Mouse (Mus musculus): ENCODE measurements around the gene Gm45808.

Gm45808 gene

DNA sequence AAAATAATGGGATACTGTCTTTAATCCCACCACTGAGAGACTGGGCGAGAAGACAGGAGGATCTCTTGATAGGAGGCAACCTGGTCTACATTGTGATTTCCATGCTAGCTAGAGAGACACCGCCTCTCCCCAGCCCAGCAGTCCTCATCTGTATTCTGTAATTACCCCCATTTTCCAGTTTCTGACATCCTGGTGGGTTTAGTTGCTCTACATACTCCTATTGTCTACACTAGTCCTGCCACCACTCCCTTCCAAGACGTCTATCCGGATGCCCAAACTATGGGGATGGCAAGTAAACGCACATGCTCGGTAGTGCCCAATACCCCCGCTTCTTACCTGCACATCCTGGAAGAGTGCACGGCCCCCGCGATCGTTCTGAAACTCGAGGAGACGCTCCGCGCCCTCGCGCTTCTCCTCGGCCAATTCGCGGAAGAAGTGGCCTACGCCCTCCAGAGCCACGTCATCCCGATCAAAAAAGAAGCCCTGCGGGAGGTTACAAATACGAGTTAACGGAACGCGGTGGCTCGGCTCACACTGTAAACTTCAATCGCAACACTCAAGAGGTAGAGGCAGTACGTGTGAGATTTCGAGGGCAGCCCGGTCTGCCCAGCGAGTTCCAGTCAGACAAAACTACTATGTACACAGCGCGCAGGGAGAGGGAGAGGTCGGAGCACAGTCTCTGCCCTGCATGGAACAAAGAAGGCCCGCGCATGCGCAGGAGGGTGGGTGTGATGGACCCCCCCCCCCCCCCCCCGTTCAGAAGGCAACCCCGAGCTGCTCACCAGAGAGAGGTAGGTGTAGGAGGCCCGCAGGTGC, 27.7 kb downstream of the Gm45808 start:
- in situ Hi-C loops (cut with MboI; ENCODE audit: low pct_unique_long_range_greater_than_20kb in 1 of 2, low sequenced_read_pairs in 2 of 2, unreplicated experiment in 1 of 2) = no loop called here

DNA sequence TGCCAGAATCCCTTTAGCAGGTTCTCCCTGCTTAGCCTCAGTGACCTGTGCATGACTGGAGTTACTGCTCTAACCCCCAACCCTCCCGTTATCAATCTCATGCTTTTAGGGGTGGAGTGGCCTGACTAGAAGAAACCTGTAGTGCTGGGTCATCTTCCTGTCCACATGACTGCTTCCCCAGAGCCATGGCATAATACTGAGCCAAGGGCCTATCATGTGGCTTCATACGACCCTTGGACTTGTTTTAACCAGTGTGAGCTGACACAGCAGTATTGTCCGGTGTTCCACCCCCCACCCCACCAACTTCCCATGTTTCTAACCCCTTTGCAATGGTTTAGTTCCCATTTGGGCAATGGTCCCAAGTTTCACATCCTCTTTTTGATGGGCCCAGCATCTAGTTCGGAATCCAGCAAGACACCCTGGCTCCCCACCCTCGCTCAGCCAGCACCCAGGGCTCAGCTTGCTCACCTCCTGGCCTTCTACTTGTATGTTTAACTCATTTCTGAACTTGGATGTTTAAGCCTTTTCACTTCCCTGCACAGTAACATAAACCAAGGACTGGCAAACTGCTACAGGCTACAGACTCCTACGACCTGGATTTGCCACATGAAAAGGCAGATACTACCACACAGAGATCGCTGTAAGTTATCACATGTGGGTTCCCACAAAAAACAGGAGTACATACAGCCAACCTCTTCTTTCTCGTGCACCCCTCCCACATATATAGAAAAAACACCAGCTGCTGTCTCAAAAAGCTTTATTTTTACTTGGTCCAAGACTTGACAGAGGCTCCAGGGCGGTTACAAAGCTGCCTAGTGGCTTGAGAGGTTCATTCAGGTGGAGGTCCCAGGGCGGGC, 29.2 kb downstream of the Gm45808 start:
- in situ Hi-C loops (cut with MboI; ENCODE audit: low pct_unique_long_range_greater_than_20kb in 1 of 2, low sequenced_read_pairs in 2 of 2, unreplicated experiment in 1 of 2) = no loop called here

DNA sequence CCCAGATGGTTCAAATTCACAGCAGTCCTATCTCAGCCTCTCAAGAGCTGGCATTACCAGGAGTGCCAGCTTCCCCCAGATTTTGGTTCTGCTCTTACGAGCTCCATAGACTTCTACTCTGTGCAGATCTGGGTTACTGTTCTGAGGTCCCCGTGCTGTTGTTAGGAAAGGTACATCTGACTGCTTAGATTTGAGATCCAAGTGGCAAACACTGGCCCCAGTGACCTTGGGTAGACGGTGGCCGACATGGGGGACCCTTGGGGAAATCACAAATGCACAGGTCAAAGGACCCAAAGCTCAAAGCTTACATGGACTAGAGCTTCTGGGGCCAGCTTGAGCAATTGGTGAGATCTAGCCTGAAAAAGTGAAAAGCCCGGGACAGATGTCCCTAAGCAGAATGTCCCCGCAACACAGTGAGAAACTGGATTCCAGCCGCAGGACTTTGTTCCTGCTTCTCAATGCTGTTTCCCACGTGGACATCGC, 29.8 kb downstream of the Gm45808 start:
- in situ Hi-C loops (cut with MboI; ENCODE audit: low pct_unique_long_range_greater_than_20kb in 1 of 2, low sequenced_read_pairs in 2 of 2, unreplicated experiment in 1 of 2) = no loop called here

DNA sequence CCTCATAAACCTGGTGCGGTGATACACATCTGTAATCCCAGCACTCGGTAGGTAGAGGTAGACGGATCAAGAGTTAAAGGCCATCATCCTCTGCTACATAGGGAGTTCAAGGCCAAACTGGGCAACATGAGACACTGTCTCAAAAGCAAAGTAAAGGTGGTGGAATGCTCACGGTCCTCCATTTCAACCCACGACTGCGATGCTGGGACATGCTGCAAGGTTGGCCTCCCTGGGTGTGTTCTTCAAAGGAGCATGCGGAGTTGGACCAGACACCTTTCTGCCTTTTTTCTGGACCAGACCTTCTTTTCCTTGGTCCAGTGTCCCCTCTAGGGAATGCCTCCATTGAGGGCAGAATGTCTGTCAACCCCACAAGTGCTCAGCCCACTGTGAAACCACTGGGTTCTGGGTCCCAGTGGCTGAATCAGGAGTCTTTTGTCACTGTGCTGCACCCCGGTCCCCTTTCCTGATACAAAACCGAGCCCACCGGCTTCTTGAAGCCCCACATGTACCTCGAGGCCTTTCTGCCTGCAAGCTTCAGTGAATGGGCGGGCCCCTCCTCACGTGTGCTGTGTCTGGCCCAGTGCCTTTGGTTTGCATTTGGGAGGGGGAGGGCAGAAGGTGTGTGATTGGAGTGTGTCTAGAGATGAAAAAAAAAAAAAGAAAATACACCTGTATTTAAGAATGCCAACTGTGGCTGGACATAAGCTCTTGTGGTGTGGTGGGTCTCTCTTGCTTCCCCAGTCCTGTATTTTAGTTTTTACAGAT, 30.5 kb downstream of the Gm45808 start:
- in situ Hi-C loops (cut with MboI; ENCODE audit: low pct_unique_long_range_greater_than_20kb in 1 of 2, low sequenced_read_pairs in 2 of 2, unreplicated experiment in 1 of 2) = no loop called here

DNA sequence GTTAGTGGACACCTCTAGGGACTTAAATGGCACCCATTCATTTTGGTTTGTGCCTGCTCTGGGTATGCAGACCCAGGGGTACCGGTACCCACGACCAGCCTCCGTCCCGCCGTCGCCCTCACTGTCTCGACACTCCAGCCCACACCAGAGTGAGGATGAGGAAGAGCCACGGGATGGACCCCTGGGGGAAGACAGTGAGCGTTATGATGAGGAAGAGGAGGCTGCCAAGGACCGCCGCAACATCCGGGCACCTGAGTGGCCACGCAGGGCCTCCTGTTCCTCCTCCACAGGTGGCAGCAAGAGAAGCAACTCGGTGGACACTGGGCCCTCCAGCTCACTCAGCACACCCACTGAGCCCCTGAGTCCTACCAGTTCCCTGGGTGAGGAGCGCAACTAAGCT, 31.6 kb downstream of the Gm45808 start:
- in situ Hi-C loops (cut with MboI; ENCODE audit: low pct_unique_long_range_greater_than_20kb in 1 of 2, low sequenced_read_pairs in 2 of 2, unreplicated experiment in 1 of 2) = no loop called here

DNA sequence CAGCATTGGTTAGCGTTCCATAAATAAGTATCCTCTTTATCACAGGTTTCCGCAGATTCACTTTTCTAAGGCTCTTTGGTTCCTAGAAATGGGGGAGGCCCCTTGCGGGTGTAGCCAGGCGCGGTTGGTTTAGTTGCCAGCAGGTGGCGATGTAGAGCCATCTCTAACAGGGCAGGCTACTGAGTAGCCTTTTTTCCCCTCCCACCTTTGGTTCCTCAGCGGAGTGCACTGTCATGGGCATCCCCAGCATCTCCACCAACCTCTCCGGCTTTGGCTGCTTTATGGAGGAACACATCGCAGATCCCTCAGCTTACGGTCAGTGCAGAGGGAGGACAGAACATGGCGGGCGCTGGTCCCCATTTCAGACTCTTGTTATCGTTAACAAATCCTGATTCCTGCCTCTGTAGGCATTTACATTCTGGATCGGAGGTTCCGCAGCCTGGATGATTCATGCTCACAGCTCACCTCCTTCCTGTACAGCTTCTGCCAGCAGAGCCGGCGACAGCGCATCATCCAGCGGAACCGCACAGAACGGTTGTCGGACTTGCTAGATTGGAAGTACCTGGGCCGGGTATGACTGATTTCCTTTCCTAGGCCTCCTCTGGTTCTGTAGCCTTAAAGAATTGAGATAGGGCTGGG, 35.1 kb downstream of the Gm45808 start:
- in situ Hi-C loops (cut with MboI; ENCODE audit: low pct_unique_long_range_greater_than_20kb in 1 of 2, low sequenced_read_pairs in 2 of 2, unreplicated experiment in 1 of 2) = no loop called here

DNA sequence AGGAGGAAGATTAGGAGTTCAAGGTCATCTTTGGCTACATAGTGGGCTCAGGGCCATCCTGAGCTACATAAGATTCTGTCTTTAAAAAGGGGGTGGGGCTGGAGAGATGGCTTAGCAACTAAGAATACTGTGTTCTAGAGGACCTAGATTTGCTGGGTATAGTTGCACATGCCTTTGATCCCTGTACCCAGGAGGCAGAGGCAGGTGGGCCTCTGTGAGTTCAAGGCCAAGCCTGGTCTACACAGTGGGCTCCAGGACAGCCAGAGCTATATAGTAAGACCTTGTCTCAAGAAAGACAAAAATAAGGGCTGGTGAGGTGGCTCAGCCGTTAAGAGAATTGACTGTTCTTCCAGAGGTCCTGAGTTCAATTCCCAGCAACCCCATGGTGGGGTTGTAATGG, 36.6 kb downstream of the Gm45808 start:
- in situ Hi-C loops (cut with MboI; ENCODE audit: low pct_unique_long_range_greater_than_20kb in 1 of 2, low sequenced_read_pairs in 2 of 2, unreplicated experiment in 1 of 2) = no loop called here

DNA sequence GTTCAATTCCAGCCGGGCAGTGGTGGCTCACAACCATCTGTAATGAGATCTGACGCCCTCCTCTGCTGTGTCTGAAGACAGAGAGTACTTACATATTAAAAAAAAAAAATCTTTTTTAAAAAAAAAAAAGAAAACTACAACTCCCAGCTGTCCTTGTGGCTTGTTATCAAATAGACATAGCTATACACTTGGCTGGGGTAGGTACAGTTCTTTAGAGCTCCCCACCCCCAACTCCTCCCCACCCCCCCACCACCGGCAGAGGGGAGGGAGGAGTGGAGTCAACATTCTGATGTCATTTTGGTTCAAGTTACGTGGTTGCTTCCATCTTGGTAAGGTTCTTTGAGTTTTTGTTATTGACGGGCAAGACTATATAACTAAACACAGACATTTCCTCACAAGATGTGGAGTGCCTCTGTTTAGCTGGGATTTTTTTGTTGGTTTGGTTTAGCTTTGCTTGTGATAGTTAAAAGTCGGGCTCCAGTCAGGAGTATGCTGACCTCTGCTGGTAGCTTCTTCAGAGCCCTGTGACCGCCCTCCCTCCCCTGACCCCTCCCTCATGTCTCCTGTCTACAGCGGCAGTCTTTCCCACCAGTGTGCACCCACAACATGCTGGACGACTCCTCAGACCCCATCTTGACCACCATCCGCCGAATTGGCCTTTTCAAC, 39.2 kb downstream of the Gm45808 start:
- in situ Hi-C loops (cut with MboI; ENCODE audit: low pct_unique_long_range_greater_than_20kb in 1 of 2, low sequenced_read_pairs in 2 of 2, unreplicated experiment in 1 of 2) = no loop called here

DNA sequence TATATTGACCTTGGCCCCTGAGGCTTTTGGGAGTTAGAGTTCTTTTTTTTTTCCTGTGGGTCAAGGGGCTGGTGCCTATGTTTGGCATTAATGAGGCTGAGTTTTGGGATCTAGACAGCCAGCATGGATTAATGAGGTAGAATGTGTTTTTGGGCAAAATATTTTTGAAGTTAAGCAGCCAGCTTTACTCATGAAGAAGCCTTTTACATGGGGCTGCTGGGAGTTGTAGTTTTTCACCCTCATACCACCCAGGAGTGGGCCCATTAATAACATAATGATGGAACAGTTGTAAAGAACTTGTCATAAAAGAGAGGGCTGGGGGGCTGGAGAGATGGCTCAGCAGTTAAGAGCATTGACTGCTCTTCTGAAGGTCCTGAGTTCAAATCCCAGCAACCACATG, 40.0 kb downstream of the Gm45808 start:
- in situ Hi-C loops (cut with MboI; ENCODE audit: low pct_unique_long_range_greater_than_20kb in 1 of 2, low sequenced_read_pairs in 2 of 2, unreplicated experiment in 1 of 2) = no loop called here

DNA sequence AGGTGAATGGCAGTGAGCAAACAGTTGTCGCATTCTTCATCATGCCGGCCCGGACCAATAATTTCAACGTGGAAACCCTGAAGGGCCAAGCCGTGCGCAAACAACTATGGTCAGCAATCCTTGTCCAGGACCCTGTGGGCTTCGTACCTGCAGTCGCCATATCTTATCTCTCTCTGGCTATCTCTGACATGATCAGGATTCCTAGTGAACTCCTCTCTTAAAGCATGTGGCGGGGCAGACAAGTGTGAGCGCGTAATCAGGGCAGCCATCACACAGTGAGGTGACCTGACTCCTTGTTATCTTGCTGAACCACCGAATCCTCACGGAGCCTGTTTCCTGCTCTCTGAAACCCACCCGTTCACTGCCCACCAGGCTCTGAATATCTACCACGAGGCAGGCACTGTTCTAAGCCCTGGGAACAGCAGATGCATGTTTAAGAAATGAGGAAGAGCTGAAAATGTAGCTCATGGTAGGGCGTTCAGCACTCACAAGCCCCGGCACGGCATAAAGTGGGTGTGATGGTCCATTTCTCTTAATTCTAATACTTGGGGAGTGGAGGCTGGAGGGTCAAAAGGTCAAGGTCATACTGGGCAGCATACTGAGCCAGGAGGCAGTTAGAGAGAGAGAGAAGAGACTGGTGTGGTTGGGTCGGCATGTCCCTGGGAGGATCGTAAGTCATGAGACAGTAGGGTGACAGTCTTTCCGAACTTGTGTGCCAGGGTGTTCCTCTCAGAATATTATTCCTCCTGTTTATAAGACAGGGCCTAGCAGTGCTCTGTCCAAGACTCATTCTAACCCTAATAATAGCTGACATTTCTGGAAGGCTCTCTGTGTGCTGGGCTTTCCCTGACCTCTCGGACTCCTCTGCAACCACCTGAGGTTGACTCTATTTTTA, 42.8 kb downstream of the Gm45808 start:
- in situ Hi-C loops (cut with MboI; ENCODE audit: low pct_unique_long_range_greater_than_20kb in 1 of 2, low sequenced_read_pairs in 2 of 2, unreplicated experiment in 1 of 2) = no loop called here

DNA sequence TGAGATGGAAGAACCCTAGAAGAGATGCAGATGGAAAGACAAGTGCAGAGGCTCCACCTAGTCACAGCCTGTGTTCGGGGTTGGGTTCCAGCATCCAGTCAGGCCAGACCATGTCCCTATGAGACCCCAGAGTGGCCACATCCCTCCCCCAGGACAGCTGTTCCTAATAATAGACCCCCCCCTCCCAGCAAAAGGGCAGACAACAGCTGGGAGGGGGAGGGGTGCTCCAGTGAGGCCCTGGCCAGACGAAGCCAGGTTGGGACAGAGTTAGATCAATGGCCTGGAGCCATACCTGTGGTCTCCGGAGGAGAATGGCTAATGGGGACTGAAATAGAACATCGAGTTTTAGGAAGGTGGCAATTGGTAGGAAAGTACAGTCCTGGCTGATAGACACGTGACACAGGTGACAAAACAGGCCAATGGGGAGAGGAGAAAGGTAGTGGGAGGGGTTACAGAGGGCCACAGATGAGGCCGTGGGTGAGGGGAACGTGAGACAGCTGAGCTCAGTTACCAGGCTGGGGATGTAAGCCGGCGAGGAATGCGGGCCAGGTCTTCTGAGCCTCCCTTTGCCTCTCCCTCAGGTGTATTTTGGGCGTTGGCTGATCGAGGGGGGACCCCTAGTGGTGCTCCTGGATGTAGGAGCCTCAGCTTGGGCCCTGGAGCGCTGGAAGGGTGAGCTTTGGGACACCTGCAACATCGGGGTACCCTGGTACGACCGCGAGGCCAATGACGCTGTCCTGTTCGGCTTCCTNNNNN, 48.9 kb downstream of the Gm45808 start, which contains the start of gene Ruvbl2:
TSS of gene Ruvbl2 (minus strand) at position 576 of the 756 bp plus-strand sequence.
- in situ Hi-C loops (cut with MboI; ENCODE audit: low pct_unique_long_range_greater_than_20kb in 1 of 2, low sequenced_read_pairs in 2 of 2, unreplicated experiment in 1 of 2) = no loop called here

DNA sequence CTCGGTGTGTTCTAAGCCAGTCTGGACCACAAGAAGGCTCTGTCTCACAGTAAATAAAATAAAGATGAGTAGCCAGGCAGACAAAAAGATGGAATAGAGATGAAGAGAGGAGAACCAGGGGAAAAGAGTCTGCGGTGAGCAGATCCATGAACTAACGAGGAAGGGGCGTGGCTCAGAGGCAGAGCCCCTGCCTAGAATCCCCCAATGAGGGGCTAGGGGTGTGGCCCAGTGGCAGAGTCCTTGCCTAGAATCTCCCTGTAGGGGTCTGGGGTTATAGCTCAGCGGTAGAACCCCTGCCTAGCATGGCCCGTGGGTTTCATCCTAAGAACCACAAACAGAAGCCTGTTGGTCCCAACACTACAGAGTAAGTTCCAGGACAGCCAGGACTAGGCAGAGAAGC, 49.6 kb downstream of the Gm45808 start:
- in situ Hi-C loops (cut with MboI; ENCODE audit: low pct_unique_long_range_greater_than_20kb in 1 of 2, low sequenced_read_pairs in 2 of 2, unreplicated experiment in 1 of 2) = no loop called here

DNA sequence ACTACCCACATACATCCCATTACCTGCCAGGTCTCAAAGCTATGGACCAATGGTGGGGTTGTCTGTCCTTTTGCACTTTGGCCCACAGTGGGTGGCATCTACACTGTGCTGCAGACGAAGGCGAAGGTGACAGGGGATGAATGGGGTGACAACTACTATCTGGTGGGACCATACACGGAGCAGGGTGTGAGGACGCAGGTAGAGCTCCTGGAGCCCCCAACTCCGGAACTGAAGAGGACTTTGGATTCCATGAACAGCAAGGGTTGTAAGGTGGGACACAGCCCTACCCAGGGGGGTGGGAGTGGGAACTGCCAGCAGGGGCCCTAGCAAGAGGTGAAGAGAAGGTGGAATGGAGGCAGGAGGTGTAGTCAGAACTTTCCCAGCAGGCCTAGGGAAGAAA, 50.2 kb downstream of the Gm45808 start:
- in situ Hi-C loops (cut with MboI; ENCODE audit: low pct_unique_long_range_greater_than_20kb in 1 of 2, low sequenced_read_pairs in 2 of 2, unreplicated experiment in 1 of 2) = no loop called here

DNA sequence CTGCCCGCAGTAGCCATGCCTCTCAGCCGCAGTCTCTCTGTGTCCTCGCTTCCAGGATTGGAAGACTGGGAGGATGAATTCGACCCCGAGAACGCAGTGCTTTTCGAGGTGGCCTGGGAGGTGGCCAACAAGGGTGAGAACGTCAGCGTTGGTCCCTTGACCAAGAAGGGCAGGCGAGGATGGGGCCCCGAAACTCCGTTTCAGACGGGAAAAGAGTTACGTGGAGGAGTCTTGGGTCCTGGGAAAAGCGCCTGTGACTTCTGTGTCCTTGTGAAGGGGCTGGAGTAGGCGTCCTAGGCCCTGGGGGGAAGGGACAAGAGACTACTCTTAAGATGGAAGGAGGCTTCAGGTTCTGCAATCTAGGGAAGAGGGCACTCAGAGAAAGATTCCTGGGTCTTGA, 51.6 kb downstream of the Gm45808 start:
- in situ Hi-C loops (cut with MboI; ENCODE audit: low pct_unique_long_range_greater_than_20kb in 1 of 2, low sequenced_read_pairs in 2 of 2, unreplicated experiment in 1 of 2) = no loop called here

DNA sequence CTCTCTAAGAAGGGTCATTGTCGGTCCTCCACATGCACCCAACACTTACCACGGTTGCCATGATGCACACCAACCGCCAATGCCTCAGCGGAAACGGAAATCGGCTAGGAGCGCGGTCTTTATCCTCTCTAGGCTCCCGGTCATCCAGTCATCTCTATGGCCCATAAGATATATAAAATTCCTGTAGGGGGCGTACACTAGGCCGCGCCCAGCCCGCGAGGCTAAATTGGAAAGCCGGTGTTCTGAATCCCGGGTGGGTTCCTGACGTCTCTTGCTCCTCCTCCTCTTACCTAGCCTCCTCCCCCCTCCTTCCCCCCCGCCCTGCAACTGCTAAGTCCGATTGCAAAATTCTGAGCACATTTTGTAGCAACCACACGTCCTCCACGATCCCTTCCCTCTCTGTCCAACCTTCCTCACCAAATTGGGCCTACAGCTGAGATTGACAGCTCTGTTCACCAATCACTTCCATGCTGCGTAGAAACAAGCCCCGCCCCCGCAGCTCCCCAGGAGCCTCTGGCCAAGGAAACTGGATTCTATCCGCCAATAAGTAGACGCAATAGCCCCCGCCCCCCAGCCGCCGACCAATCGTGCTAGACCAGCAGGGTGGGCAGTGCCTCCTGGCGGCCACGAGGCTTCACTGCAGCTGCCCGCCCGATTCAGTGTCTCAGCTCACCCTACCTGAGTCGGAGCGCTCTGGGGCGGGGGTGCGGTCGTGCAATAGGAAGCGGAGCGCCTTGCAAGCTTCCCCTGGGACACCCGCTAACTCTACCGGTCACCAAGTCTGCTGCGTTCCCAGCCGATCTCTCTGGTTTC, 52.2 kb downstream of the Gm45808 start, which contains the start of gene Gys1:
TSS of gene Gys1 (plus strand) at position 642 of the 813 bp plus-strand sequence.
- in situ Hi-C loops (cut with MboI; ENCODE audit: low pct_unique_long_range_greater_than_20kb in 1 of 2, low sequenced_read_pairs in 2 of 2, unreplicated experiment in 1 of 2) = no loop called here

DNA sequence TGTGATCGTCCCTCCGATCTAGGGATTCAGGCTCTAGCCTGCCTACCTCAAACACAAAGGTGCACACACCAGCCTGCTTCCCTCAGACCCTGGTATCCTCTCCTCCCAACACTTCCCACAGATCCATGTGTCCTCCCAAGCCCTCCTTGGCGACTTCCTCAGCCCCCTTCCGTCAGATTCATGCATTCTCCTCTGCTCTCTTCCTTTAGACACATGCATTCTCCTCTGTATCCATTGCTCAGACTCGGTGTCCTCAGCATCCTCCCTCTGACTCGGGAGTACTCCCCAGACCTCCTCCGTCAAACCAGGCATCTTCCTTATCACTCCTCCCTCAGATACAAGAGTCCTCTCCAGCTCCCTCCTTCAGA, 52.8 kb downstream of the Gm45808 start:
- in situ Hi-C loops (cut with MboI; ENCODE audit: low pct_unique_long_range_greater_than_20kb in 1 of 2, low sequenced_read_pairs in 2 of 2, unreplicated experiment in 1 of 2) = no loop called here

Measured in mouse embryonic stem cell (cell line).